Mouse (Mus musculus) forebrain, embryonic 11.5 days (tissue): ENCODE measurements around the gene Eme2. TPM values are rescaled to one million over a fixed set of nuclear protein-coding genes. Genes with fewer than 3 reads are reported as not detected.
"Not testable (repeated sequence)": the region's sequence is repeated elsewhere in the genome, so short reads cannot be mapped to it uniquely, and the experiment has no call there.

ENCODE experiments used
- ATAC-seq: fragments of 200-750 bp; cut with Nextera tagmentation; replicated peaks from 2 replicates; pipeline ENCODE4 v1.8.0; 2017; ENCODE audit warnings: moderate TSS enrichment; ENCODE audit not compliant: low FRiP score
- DNase-seq: peaks from one replicate; pipeline ENCODE4 v3.0.0-alpha.2; 2017; ENCODE audit warnings: low spot score
- H3K27ac ChIP-seq: fragments of 300-500 bp; sonication (generic); 2 replicates; pipeline ENCODE4 v1.5.1; 2014; ENCODE audit warnings: low read depth, low read length
- H3K27me3 ChIP-seq: fragments of 300-500 bp; sonication (generic); 2 replicates; pipeline ENCODE4 v1.6.1; 2014; ENCODE audit warnings: mild to moderate bottlenecking, low read length, mixed read lengths; ENCODE audit not compliant: control insufficient read depth, insufficient read depth
- H3K36me3 ChIP-seq: fragments of 300-500 bp; sonication (generic); 2 replicates; pipeline ENCODE4 v1.6.1; 2014; ENCODE audit warnings: mild to moderate bottlenecking, low read length, moderate library complexity, mixed read lengths; ENCODE audit not compliant: control insufficient read depth, insufficient read depth
- H3K4me1 ChIP-seq: fragments of 300-500 bp; sonication (generic); replicated peaks from 2 replicates; pipeline ENCODE4 v1.6.1; 2014; ENCODE audit warnings: low read length, mixed read lengths; ENCODE audit not compliant: control insufficient read depth, insufficient read depth
- H3K4me2 ChIP-seq: fragments of 300-500 bp; sonication (generic); 2 replicates; pipeline ENCODE4 v1.6.1; 2014; ENCODE audit warnings: low read depth, mild to moderate bottlenecking, low read length, moderate library complexity, mixed read lengths; ENCODE audit not compliant: severe bottlenecking
- H3K4me3 ChIP-seq: fragments of 300-500 bp; sonication (generic); 2 replicates; pipeline ENCODE4 v1.5.1; 2014; ENCODE audit warnings: low read depth, low read length
- H3K9ac ChIP-seq: fragments of 300-500 bp; sonication (generic); 2 replicates; pipeline ENCODE4 v1.6.1; 2014; ENCODE audit warnings: low read length
- H3K9me3 ChIP-seq: fragments of 300-500 bp; sonication (generic); 2 replicates; pipeline ENCODE4 v1.6.1; 2016; ENCODE audit warnings: low read length, mixed read lengths; ENCODE audit not compliant: control insufficient read depth
- WGBS: fragments of 180-500 bp; shearing (Covaris S2); extraction: QIAGEN DNeasy Blood & Tissue Kit; methylation state at CpG from one replicate; pipeline ENCODE4 v1.1.7; 2014; 5-methylcytosine and 5-hydroxymethylcytosine counted together
- polyA plus RNA-seq: library from polyadenylated mRNA; unstranded; fragments of >200 nt; fragmentation: Nextera tagmentation; extraction: Ambion mirVana; gene quantifications from 2 replicates; pipeline ENCODE4 v1.2.1, GENCODE M21; 2014

The Eme2 gene
- 29.1 and 31.2 TPM in 2 replicates for polyA plus RNA-seq

GRCm38 (mm10) chr17:24894995-24895547 is at the start of gene Eme2, which contains the start of gene Mrps34:
Eme2 (minus strand) TSS chr17:24895087.
Mrps34 (plus strand) TSS chr17:24895116.
- peak within 1 kb of the TSS; percentile 98 for H3K4me2 ChIP-seq
- H3K36me3 ChIP-seq = peaks cover 18% of the 10 kb centered on the region
- no peaks in the 10 kb centered on the region for H3K9me3 ChIP-seq
- ATAC-seq (peak; percentile 44), DNase-seq (peak; percentile 90)
- under 1% methylated on average over 62 of the region's 62 CpGs for WGBS
- H3K27me3 ChIP-seq = no peaks in the 10 kb centered on the region
- peak within 1 kb of the TSS; percentile 72 for H3K27ac ChIP-seq
- H3K4me1 ChIP-seq = peaks cover 20% of the 10 kb centered on the region
- peak within 1 kb of the TSS; percentile 86 for H3K4me3 ChIP-seq
- H3K9ac ChIP-seq = peak within 1 kb of the TSS; percentile 88

- H3K4me2 ChIP-seq, H3K9me3 ChIP-seq, H3K4me3 ChIP-seq, DNase-seq, H3K27me3 ChIP-seq, H3K27ac ChIP-seq, H3K4me1 ChIP-seq, H3K9ac ChIP-seq, ATAC-seq: not testable (repeated sequence)
- 87% methylated on average over 1 of the region's 1 CpGs for WGBS
- H3K36me3 ChIP-seq = peaks cover 16% of the 10 kb centered on the region
Observed at GRCm38 (mm10) chr17:24943589-24943988, 48.7 kb upstream of the Eme2 start.

DNA sequence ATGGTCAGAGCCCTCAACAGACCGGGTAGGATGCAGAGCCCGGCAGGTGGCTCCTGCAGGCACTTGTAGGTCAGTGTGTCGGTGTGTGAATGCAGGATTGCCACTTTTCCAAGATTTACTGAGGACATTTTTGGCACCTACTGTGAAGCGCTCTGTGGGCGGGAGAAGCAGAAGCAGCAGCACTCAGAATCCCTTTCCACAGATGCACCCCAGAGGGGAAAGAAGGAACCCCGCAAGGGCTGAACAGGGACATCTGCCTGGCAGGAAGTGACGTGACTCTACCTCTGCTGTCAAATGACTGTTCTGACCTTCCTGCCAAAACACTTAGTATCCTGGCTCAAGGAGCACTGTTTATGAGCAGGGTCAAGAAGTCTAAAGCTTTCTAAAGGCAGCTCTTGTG is 48.1 kb upstream of the Eme2 start:
- WGBS = 89% methylated on average over 7 of the region's 7 CpGs
- Histone ChIP-seq H3K9me3 (no peaks in the 10 kb centered on the region), H3K4me3 (no peak overlapping the region), H3K4me2 (no peak overlapping the region), H3K27ac (no peak overlapping the region), H3K27me3 (no peaks in the 10 kb centered on the region), H3K4me1 (no peaks in the 10 kb centered on the region), H3K9ac (no peak overlapping the region), H3K36me3 (peaks cover 14% of the 10 kb centered on the region)
- DNase-seq = no peak
- ATAC-seq = no peak

GRCm38 (mm10) chr17:24942453-24942852 is 47.6 kb upstream of the Eme2 start:
- H3K36me3 ChIP-seq = peaks cover 10% of the 10 kb centered on the region
- H3K4me3 ChIP-seq, H3K27me3 ChIP-seq, ATAC-seq, H3K9ac ChIP-seq, H3K9me3 ChIP-seq, H3K4me2 ChIP-seq, H3K27ac ChIP-seq, H3K4me1 ChIP-seq, DNase-seq: not testable (repeated sequence)
- 28% methylated on average over 2 of the region's 2 CpGs for WGBS

GRCm38 (mm10) chr17:24937266-24937665 is 42.4 kb upstream of the Eme2 start:
- Histone ChIP-seq H3K9ac (peak overlapping the region; percentile 92), H3K4me3 (peak overlapping the region; percentile 94), H3K9me3 (no peaks in the 10 kb centered on the region), H3K27ac (no peak overlapping the region; the same call in 1 of the 2 replicates), H3K27me3 (no peaks in the 10 kb centered on the region), H3K36me3 (no peaks in the 10 kb centered on the region), H3K4me1 (peaks cover 9% of the 10 kb centered on the region), H3K4me2 (peak overlapping the region; percentile 83)
- ATAC-seq = no peak
- 48% methylated on average over 6 of the region's 6 CpGs for WGBS
- no peak for DNase-seq

- under 1% methylated on average over 75 of the region's 78 CpGs for WGBS
- ATAC-seq = peak; percentile 98
Observed at GRCm38 (mm10) chr17:24936259-24937237, 41.7 kb upstream of the Eme2 start, which contains the start of gene Mapk8ip3. Mapk8ip3 (minus strand) TSS chr17:24936977.

GRCm38 (mm10) chr17:24935666-24936065 is 40.8 kb upstream of the Eme2 start:
- ATAC-seq (no peak), DNase-seq (no peak)
- peak overlapping the region; percentile 92; the same call in 1 of the 2 replicates for H3K9ac ChIP-seq
- H3K27me3 ChIP-seq = no peaks in the 10 kb centered on the region
- peaks cover 9% of the 10 kb centered on the region for H3K4me1 ChIP-seq
- H3K4me2 ChIP-seq = peak overlapping the region; percentile 83
- no peaks in the 10 kb centered on the region for H3K9me3 ChIP-seq
- H3K27ac ChIP-seq = no peak overlapping the region
- H3K36me3 ChIP-seq = no peaks in the 10 kb centered on the region; the same call in 1 of the 2 replicates
- H3K4me3 ChIP-seq = peak overlapping the region; percentile 94

More at GRCm38 (mm10) chr17:24936259-24937237, 41.7 kb upstream of the Eme2 start, which contains the start of gene Mapk8ip3:
- no peaks in the 10 kb centered on the region; the same call in 1 of the 2 replicates for H3K36me3 ChIP-seq
- peaks cover 9% of the 10 kb centered on the region for H3K4me1 ChIP-seq
- H3K4me3 ChIP-seq = peak within 1 kb of the TSS; percentile 94
- no peaks in the 10 kb centered on the region for H3K27me3 ChIP-seq
- H3K9ac ChIP-seq = peak within 1 kb of the TSS; percentile 92
- H3K27ac ChIP-seq = peak within 1 kb of the TSS; percentile 37; the same call in 1 of the 2 replicates
- DNase-seq = peak; percentile 96
- peak within 1 kb of the TSS; percentile 83 for H3K4me2 ChIP-seq
- H3K9me3 ChIP-seq = no peaks in the 10 kb centered on the region

- Histone ChIP-seq H3K4me3 (no peak overlapping the region), H3K4me1 (peaks cover 9% of the 10 kb centered on the region), H3K9ac (no peak overlapping the region; the same call in 1 of the 2 replicates), H3K36me3 (no peaks in the 10 kb centered on the region; the same call in 1 of the 2 replicates), H3K27ac (no peak overlapping the region), H3K27me3 (no peaks in the 10 kb centered on the region), H3K4me2 (peak overlapping the region; percentile 83; the same call in 1 of the 2 replicates), H3K9me3 (no peaks in the 10 kb centered on the region)
- ATAC-seq (no peak), DNase-seq (no peak)
- WGBS = 94% methylated on average over 4 of the region's 4 CpGs
Observed at GRCm38 (mm10) chr17:24934926-24935325, 40.0 kb upstream of the Eme2 start.
